Mouse (Mus musculus) liver, embryonic 15.5 days (tissue): ENCODE results near the gene Popdc3. TPM values are rescaled to one million over a fixed set of nuclear protein-coding genes. Genes with fewer than 3 reads are reported as not detected.
A peak's percentile ranks its signal among the peaks of the same experiment; 100 is the strongest.
"Not testable (repeated sequence)": the region's sequence is repeated elsewhere in the genome, so short reads cannot be mapped to it uniquely, and the experiment has no call there.

Experiments
- ATAC-seq: fragments of 200-750 bp; cut with Nextera tagmentation; 2 replicates; pipeline ENCODE4 v1.8.0; 2017; ENCODE audit warnings: moderate number of reproducible peaks, mild to moderate bottlenecking, moderate library complexity; ENCODE audit not compliant: insufficient read depth
- H3K27ac ChIP-seq: fragments of 300-500 bp; sonication (generic); replicated peaks from 2 replicates; pipeline ENCODE4 v1.5.1; 2015; ENCODE audit warnings: mild to moderate bottlenecking, inconsistent platforms
- H3K27me3 ChIP-seq: fragments of 300-500 bp; sonication (generic); 2 replicates; pipeline ENCODE4 v1.6.1; 2015; ENCODE audit warnings: mild to moderate bottlenecking, inconsistent platforms
- H3K36me3 ChIP-seq: fragments of 300-500 bp; sonication (generic); replicated peaks from 2 replicates; pipeline ENCODE4 v1.6.1; 2015; ENCODE audit warnings: moderate library complexity, mild to moderate bottlenecking, inconsistent platforms
- H3K4me1 ChIP-seq: fragments of 300-500 bp; sonication (generic); replicated peaks from 2 replicates; pipeline ENCODE4 v1.6.1; 2015; ENCODE audit warnings: inconsistent platforms
- H3K4me2 ChIP-seq: fragments of 300-500 bp; sonication (generic); 2 replicates; pipeline ENCODE4 v1.6.1; 2015; ENCODE audit warnings: moderate library complexity, mild to moderate bottlenecking, inconsistent platforms
- H3K4me3 ChIP-seq: fragments of 300-500 bp; sonication (generic); replicated peaks from 2 replicates; pipeline ENCODE4 v1.5.1; 2015; ENCODE audit warnings: mild to moderate bottlenecking, inconsistent platforms
- H3K9ac ChIP-seq: fragments of 300-500 bp; sonication (generic); 2 replicates; pipeline ENCODE4 v1.6.1; 2015; ENCODE audit warnings: moderate library complexity, mild to moderate bottlenecking, inconsistent platforms
- H3K9me3 ChIP-seq: fragments of 300-500 bp; sonication (generic); replicated peaks from 2 replicates; pipeline ENCODE4 v1.6.1; 2016; ENCODE audit warnings: inconsistent platforms
- WGBS: fragments of 180-500 bp; shearing (Covaris S2); methylation state at CpG from one replicate; pipeline ENCODE4 v1.1.7; 2015; ENCODE audit warnings: mixed read lengths; ENCODE audit not compliant: insufficient replicate concordance; 5-methylcytosine and 5-hydroxymethylcytosine counted together
- polyA plus RNA-seq: library from polyadenylated mRNA; unstranded; fragments of >200 nt; fragmentation: Nextera tagmentation; extraction: Ambion mirVana; gene quantifications from 2 replicates; pipeline ENCODE4 v1.2.1, GENCODE M21; 2015

The Popdc3 gene
- 0.07 and 0.13 TPM in 2 replicates for polyA plus RNA-seq

GRCm38 (mm10) chr10:45177798-45178197 is at the start of gene Popdc3:
Gene Popdc3 (plus strand): TSS chr10:45178098.
- not testable (repeated sequence) for H3K27me3 ChIP-seq, ATAC-seq, H3K4me3 ChIP-seq, H3K9me3 ChIP-seq, H3K9ac ChIP-seq, H3K27ac ChIP-seq, H3K4me2 ChIP-seq, H3K36me3 ChIP-seq, H3K4me1 ChIP-seq
- WGBS = 50% methylated on average over 1 of the region's 5 CpGs

GRCm38 (mm10) chr10:45129105-45129504 is 48.8 kb upstream of the Popdc3 start:
- no peak overlapping the region for H3K4me3 ChIP-seq
- H3K36me3 ChIP-seq = peaks cover 25% of the 10 kb centered on the region; the same call in 1 of the 2 replicates
- no peaks in the 10 kb centered on the region for H3K9me3 ChIP-seq
- ATAC-seq = no peak
- no peaks in the 10 kb centered on the region for H3K27me3 ChIP-seq
- H3K4me2 ChIP-seq = no peak overlapping the region
- no peak overlapping the region for H3K9ac ChIP-seq
- H3K4me1 ChIP-seq = peaks cover 17% of the 10 kb centered on the region
- WGBS = 79% methylated on average over 11 of the region's 11 CpGs
- H3K27ac ChIP-seq = no peak overlapping the region

DNA sequence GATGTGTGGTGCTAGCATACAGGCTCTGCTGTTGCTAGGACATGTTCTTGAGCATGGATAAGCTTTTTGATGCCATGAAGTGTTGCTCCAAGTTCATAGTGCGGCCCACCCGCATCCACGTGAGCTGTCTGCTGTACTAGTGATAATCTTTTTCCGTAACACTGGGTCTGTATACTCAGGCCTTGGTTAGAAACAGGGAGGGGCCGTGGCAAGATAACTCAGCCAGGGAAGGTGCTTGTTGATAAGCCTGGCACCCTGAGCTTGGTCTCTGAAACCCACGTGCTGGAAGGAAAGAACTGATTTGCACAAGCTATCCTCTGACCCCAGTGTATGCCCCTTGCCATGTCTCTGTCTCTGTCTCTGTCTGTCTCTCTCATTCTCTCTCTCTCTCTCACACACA is 47.9 kb upstream of the Popdc3 start:
- peaks cover 30% of the 10 kb centered on the region; the same call in 1 of the 2 replicates for H3K36me3 ChIP-seq
- H3K4me2 ChIP-seq = no peak overlapping the region
- 25% methylated on average over 6 of the region's 6 CpGs for WGBS
- no peak overlapping the region for H3K4me3 ChIP-seq
- H3K9ac ChIP-seq = no peak overlapping the region
- H3K27me3 ChIP-seq = no peaks in the 10 kb centered on the region
- peak overlapping the region; percentile 24; the same call in 1 of the 2 replicates for H3K27ac ChIP-seq
- H3K4me1 ChIP-seq = peaks cover 17% of the 10 kb centered on the region
- peak; percentile 90 for ATAC-seq
- no peaks in the 10 kb centered on the region for H3K9me3 ChIP-seq

- no peaks in the 10 kb centered on the region for H3K27me3 ChIP-seq
- H3K27ac ChIP-seq = no peak overlapping the region
- H3K4me3 ChIP-seq = no peak overlapping the region
- WGBS = 43% methylated on average over 4 of the region's 4 CpGs
- no peak overlapping the region for H3K4me2 ChIP-seq
- no peak for ATAC-seq
- H3K4me1 ChIP-seq = peaks cover 17% of the 10 kb centered on the region
- H3K9ac ChIP-seq = no peak overlapping the region
- H3K36me3 ChIP-seq = peaks cover 19% of the 10 kb centered on the region; the same call in 1 of the 2 replicates
- no peaks in the 10 kb centered on the region for H3K9me3 ChIP-seq
Observed at GRCm38 (mm10) chr10:45132371-45132770, 45.5 kb upstream of the Popdc3 start.

- H3K9ac ChIP-seq = no peak overlapping the region
- no peaks in the 10 kb centered on the region for H3K27me3 ChIP-seq
- H3K27ac ChIP-seq = no peak overlapping the region
- no peak overlapping the region for H3K4me3 ChIP-seq
- H3K4me2 ChIP-seq = no peak overlapping the region
- H3K4me1 ChIP-seq = no peaks in the 10 kb centered on the region
- H3K36me3 ChIP-seq = peaks cover 12% of the 10 kb centered on the region; the same call in 1 of the 2 replicates
- 75% methylated on average over 7 of the region's 7 CpGs for WGBS
- H3K9me3 ChIP-seq = no peaks in the 10 kb centered on the region
- no peak for ATAC-seq
Observed at GRCm38 (mm10) chr10:45136806-45137205, 41.1 kb upstream of the Popdc3 start.

- Histone ChIP-seq H3K27me3 (no peaks in the 10 kb centered on the region), H3K4me3 (no peak overlapping the region), H3K27ac (no peak overlapping the region), H3K4me1 (no peaks in the 10 kb centered on the region), H3K36me3 (peaks cover 4% of the 10 kb centered on the region; the same call in 1 of the 2 replicates), H3K9ac (no peak overlapping the region), H3K9me3 (no peaks in the 10 kb centered on the region), H3K4me2 (no peak overlapping the region)
- 62% methylated on average over 4 of the region's 4 CpGs for WGBS
- ATAC-seq = no peak
Observed at GRCm38 (mm10) chr10:45139910-45140309, 38.0 kb upstream of the Popdc3 start.

DNA sequence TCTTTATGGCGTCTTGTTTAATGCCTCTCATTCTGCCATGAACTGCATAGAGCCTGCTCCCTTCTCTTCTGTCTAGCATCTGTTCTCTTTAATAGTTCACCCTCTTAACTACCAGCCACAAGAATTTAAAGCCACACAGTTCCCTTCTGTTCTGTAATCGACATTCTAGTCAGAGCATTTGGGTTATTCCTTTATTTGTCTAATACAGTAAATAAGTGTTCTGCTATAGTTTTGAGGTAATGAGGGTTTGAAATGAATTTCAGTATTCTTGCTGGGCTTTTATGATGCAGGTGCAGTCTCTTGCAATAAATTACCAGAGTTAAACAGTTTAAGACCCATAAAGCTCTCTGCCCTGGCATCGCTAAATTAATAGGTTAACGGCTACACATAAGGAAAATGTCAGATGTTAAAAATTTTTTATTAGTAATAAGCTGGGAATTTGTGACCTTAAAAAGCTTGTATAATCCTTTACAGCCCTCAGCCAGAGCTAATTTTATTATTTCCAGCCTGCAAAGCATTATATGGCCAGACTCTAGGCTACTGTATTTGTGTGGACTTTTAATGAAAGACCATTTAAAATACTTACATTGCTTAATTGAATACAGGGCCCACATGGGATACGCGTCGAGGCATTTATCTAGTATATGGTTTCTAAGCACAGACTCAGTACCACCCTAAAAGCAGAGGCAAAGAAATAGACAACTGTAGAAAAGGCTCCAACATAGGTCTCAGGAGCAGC is 37.3 kb upstream of the Popdc3 start:
- no peaks in the 10 kb centered on the region for H3K4me1 ChIP-seq
- H3K27ac ChIP-seq = no peak overlapping the region
- H3K4me3 ChIP-seq = no peak overlapping the region
- WGBS = 81% methylated on average over 7 of the region's 7 CpGs
- no peaks in the 10 kb centered on the region for H3K9me3 ChIP-seq
- H3K4me2 ChIP-seq = no peak overlapping the region
- no peak overlapping the region for H3K9ac ChIP-seq
- no peak for ATAC-seq
- H3K36me3 ChIP-seq = no peaks in the 10 kb centered on the region
- no peaks in the 10 kb centered on the region for H3K27me3 ChIP-seq

DNA sequence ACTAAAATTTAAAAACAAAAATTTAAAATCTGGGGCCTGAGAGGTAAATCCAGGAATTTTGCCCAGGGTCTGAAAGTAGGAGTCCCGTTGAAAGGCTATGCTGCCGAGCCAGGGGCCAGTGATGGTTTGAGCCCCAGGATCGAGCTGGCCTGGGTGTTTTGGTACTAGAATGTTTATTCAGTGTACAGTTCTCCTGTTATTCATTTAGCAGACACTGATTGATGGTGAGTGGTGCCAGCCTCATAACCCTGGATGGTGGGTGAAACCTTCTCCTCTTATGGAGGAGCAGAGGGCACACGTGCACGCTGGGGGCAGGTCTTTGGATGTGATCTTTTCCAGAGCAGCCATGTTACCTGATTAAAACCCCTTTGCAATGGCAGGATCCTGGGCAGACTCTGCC is 35.5 kb upstream of the Popdc3 start:
- H3K27ac ChIP-seq = no peak overlapping the region
- no peaks in the 10 kb centered on the region for H3K9me3 ChIP-seq
- H3K36me3 ChIP-seq = no peaks in the 10 kb centered on the region
- ATAC-seq = no peak
- no peak overlapping the region for H3K4me2 ChIP-seq
- no peaks in the 10 kb centered on the region for H3K4me1 ChIP-seq
- H3K4me3 ChIP-seq = no peak overlapping the region
- 74% methylated on average over 5 of the region's 5 CpGs for WGBS
- H3K27me3 ChIP-seq = no peaks in the 10 kb centered on the region
- H3K9ac ChIP-seq = no peak overlapping the region

DNA sequence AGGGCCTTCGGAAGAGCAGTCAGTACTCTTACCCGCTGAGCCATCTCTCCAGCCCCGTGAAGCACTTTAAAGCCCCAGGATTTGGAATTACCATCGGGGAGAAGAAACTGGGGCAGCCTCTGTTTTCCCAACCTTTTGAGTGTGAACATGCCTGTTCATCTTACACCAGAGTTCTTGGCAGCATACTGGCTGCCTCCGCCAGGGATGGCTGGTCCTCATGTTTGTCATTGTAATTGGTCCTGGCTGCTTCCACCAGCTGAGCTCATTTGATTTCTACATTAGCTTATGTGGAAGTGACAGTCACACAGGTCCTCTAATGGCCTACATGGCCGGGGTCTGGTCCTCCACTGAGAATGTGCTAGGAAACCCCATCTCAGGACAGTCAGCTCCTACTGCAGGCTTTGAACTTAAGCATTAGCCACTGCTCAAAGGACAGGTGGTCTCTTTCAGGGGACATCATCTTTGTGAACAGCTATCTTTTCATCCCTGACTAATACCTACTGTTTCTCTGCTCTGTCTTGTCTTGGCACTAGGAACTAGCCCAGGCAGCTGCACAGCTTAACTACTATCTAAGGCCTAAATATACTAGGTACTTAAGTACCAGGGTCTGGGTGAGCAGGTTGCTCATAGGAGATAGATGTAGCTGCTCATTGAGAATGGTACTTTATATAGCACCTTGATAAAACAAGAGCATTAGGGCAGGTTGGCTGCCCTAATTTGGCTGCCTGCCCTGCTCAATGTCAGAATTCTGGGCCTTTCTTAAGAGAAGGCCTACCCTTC is 33.7 kb upstream of the Popdc3 start:
- H3K27ac ChIP-seq = no peak overlapping the region
- no peak for ATAC-seq
- WGBS = 74% methylated on average over 6 of the region's 6 CpGs
- H3K4me2 ChIP-seq = no peak overlapping the region
- H3K4me1 ChIP-seq = no peaks in the 10 kb centered on the region
- H3K9me3 ChIP-seq = no peaks in the 10 kb centered on the region
- H3K27me3 ChIP-seq = no peaks in the 10 kb centered on the region
- H3K9ac ChIP-seq = no peak overlapping the region
- no peaks in the 10 kb centered on the region for H3K36me3 ChIP-seq
- no peak overlapping the region for H3K4me3 ChIP-seq

- Histone ChIP-seq H3K4me3 (no peak overlapping the region), H3K4me2 (no peak overlapping the region), H3K9me3 (no peaks in the 10 kb centered on the region), H3K9ac (no peak overlapping the region), H3K27ac (no peak overlapping the region), H3K36me3 (peaks cover 15% of the 10 kb centered on the region), H3K27me3 (no peaks in the 10 kb centered on the region), H3K4me1 (no peaks in the 10 kb centered on the region)
- no peak for ATAC-seq
- 39% methylated on average over 6 of the region's 6 CpGs for WGBS
Observed at GRCm38 (mm10) chr10:45146821-45147220, 31.1 kb upstream of the Popdc3 start.

- H3K27me3 ChIP-seq = no peaks in the 10 kb centered on the region
- no peak overlapping the region for H3K27ac ChIP-seq
- no peak for ATAC-seq
- H3K9me3 ChIP-seq = no peaks in the 10 kb centered on the region
- no peaks in the 10 kb centered on the region for H3K4me1 ChIP-seq
- peaks cover 45% of the 10 kb centered on the region for H3K36me3 ChIP-seq
- 71% methylated on average over 5 of the region's 5 CpGs for WGBS
- no peak overlapping the region for H3K4me2 ChIP-seq
- H3K9ac ChIP-seq = no peak overlapping the region
- H3K4me3 ChIP-seq = no peak overlapping the region
Observed at GRCm38 (mm10) chr10:45151137-45151536, 26.8 kb upstream of the Popdc3 start.
